Mouse (Mus musculus) ES-E14 (cell line): Measurements from ENCODE around the gene Upf3b.

ENCODE experiments used
- CHD2 ChIP-seq: IDR thresholded peaks from 2 replicates; pipeline ENCODE4 v1.6.1; 2014; ENCODE audit warnings: mild to moderate bottlenecking, low read depth, low read length, inconsistent platforms
- HCFC1 ChIP-seq: IDR thresholded peaks from 2 replicates; pipeline ENCODE4 v1.6.1; 2012; ENCODE audit warnings: low read length, inconsistent platforms, borderline replicate concordance; ENCODE audit not compliant: insufficient read depth
- MAFK ChIP-seq: IDR thresholded peaks from 2 replicates; pipeline ENCODE4 v1.6.1; 2014; ENCODE audit warnings: mild to moderate bottlenecking, low read depth, low read length, inconsistent platforms; ENCODE audit not compliant: insufficient read depth
- ZC3H11A ChIP-seq: IDR thresholded peaks from 2 replicates; pipeline ENCODE4 v1.6.1; 2012; ENCODE audit warnings: low read depth, mild to moderate bottlenecking, inconsistent platforms, low read length, borderline replicate concordance
- ZNF384 ChIP-seq: IDR thresholded peaks from 2 replicates; pipeline ENCODE4 v1.6.1; 2012; ENCODE audit warnings: low read depth, low read length, inconsistent platforms

DNA sequence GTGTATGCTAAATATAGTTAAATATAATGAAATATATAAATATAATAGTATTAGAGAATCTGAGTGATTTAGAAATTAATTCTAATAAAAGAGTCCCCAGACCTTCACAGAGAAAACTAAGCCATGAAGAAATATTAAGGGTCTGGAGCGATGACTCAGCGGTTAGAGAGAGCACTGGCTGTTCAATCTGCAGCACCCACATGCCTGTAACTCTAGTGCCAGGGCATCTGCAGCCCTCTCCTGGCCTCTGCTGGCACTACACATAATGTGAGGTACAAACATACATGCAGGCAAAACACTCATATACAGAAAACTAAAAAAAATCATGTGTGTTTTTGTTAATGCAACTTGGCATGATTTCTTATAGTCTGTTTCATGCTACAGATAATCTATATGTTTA is 34.8 kb upstream of the Upf3b start:
- TF ChIP-seq CHD2 = no peak
- no peak for TF ChIP-seq ZC3H11A
- no peak for TF ChIP-seq HCFC1
- peak; percentile 73 for TF ChIP-seq MAFK
- TF ChIP-seq ZNF384 = no peak
